Mouse (Mus musculus) forebrain, embryonic 13.5 days (tissue): Measurements from ENCODE around the gene 4930524B15Rik. TPM values are rescaled to one million over a fixed set of nuclear protein-coding genes. Genes with fewer than 3 reads are reported as not detected.
"Not testable (repeated sequence)": the region's sequence is repeated elsewhere in the genome, so short reads cannot be mapped to it uniquely, and the experiment has no call there.

Experiments used
- ATAC-seq: fragments of 200-750 bp; cut with Nextera tagmentation; 2 replicates; pipeline ENCODE4 v1.8.0; 2017
- H3K27ac ChIP-seq: fragments of 300-500 bp; sonication (generic); 2 replicates; pipeline ENCODE4 v1.5.1; 2015; ENCODE audit warnings: inconsistent platforms, mild to moderate bottlenecking, moderate library complexity
- H3K27me3 ChIP-seq: fragments of 300-500 bp; sonication (generic); 2 replicates; pipeline ENCODE4 v1.6.1; 2015; ENCODE audit warnings: mild to moderate bottlenecking, inconsistent platforms
- H3K36me3 ChIP-seq: fragments of 300-500 bp; sonication (generic); 2 replicates; pipeline ENCODE4 v1.6.1; 2015; ENCODE audit warnings: mild to moderate bottlenecking, inconsistent platforms; ENCODE audit not compliant: poor library complexity, severe bottlenecking
- H3K4me1 ChIP-seq: fragments of 300-500 bp; sonication (generic); 2 replicates; pipeline ENCODE4 v1.6.1; 2015; ENCODE audit warnings: inconsistent platforms
- H3K4me2 ChIP-seq: fragments of 300-500 bp; sonication (generic); 2 replicates; pipeline ENCODE4 v1.6.1; 2015; ENCODE audit warnings: inconsistent platforms, mild to moderate bottlenecking, moderate library complexity
- H3K4me3 ChIP-seq: fragments of 300-500 bp; sonication (generic); 2 replicates; pipeline ENCODE4 v1.5.1; 2015; ENCODE audit warnings: mild to moderate bottlenecking, inconsistent platforms
- H3K9ac ChIP-seq: fragments of 300-500 bp; sonication (generic); 2 replicates; pipeline ENCODE4 v1.6.1; 2015; ENCODE audit warnings: mild to moderate bottlenecking, inconsistent platforms
- H3K9me3 ChIP-seq: fragments of 300-500 bp; sonication (generic); replicated peaks from 2 replicates; pipeline ENCODE4 v1.6.1; 2016; ENCODE audit warnings: inconsistent platforms
- WGBS: fragments of 180-500 bp; shearing (Covaris S2); methylation state at CpG from one replicate; pipeline ENCODE4 v1.1.7; 2015; 5-methylcytosine and 5-hydroxymethylcytosine counted together
- polyA plus RNA-seq: library from polyadenylated mRNA; unstranded; fragments of >200 nt; fragmentation: Nextera tagmentation; extraction: Ambion mirVana; gene quantifications from 2 replicates; pipeline ENCODE4 v1.2.1, GENCODE M21; 2015

Gene 4930524B15Rik
- polyA plus RNA-seq, 1 experiment from 2014 or later: 0.10 TPM

GRCm38 (mm10) chr11:32000281-32000680, 34.9 kb downstream of the 4930524B15Rik start, which contains the start of gene Nsg2:
TSS of gene Nsg2 (plus strand) at chr11:32000463.
- no peaks in the 10 kb centered on the region for H3K9me3 ChIP-seq
- peaks cover 24% of the 10 kb centered on the region for H3K36me3 ChIP-seq
- peak within 1 kb of the TSS; percentile 96 for H3K27ac ChIP-seq
- H3K4me3 ChIP-seq: peak within 1 kb of the TSS; percentile 60
- H3K4me1 ChIP-seq: peaks cover 32% of the 10 kb centered on the region
- H3K27me3 ChIP-seq: no peaks in the 10 kb centered on the region
- under 1% methylated on average over 16 of the region's 16 CpGs for WGBS
- H3K9ac ChIP-seq: peak within 1 kb of the TSS; percentile 89
- peak within 1 kb of the TSS; percentile 72 for H3K4me2 ChIP-seq
- peak; percentile 91 for ATAC-seq

GRCm38 (mm10) chr11:32001181-32001910, 36.0 kb downstream of the 4930524B15Rik start:
- H3K9ac ChIP-seq: peak overlapping the region; percentile 89
- peaks cover 35% of the 10 kb centered on the region for H3K36me3 ChIP-seq
- peak overlapping the region; percentile 92 for H3K27ac ChIP-seq
- H3K9me3 ChIP-seq: peaks cover 6% of the 10 kb centered on the region; the same call in 1 of the 2 replicates
- H3K4me2 ChIP-seq: peak overlapping the region; percentile 72
- 4% methylated on average over 11 of the region's 11 CpGs for WGBS
- H3K4me1 ChIP-seq: peaks cover 32% of the 10 kb centered on the region
- H3K4me3 ChIP-seq: peak overlapping the region; percentile 60
- ATAC-seq: no peak
- H3K27me3 ChIP-seq: no peaks in the 10 kb centered on the region

- Histone ChIP-seq H3K27ac (peak overlapping the region; percentile 92), H3K4me2 (peak overlapping the region; percentile 72), H3K27me3 (no peaks in the 10 kb centered on the region), H3K9me3 (peaks cover 19% of the 10 kb centered on the region), H3K36me3 (peaks cover 48% of the 10 kb centered on the region), H3K4me3 (peak overlapping the region; percentile 60), H3K4me1 (peaks cover 32% of the 10 kb centered on the region), H3K9ac (peak overlapping the region; percentile 89)
- under 1% methylated on average over 5 of the region's 5 CpGs for WGBS
- peak; percentile 71 for ATAC-seq
Measured at GRCm38 (mm10) chr11:32002670-32003072, 37.3 kb downstream of the 4930524B15Rik start.

GRCm38 (mm10) chr11:32008049-32008448, 42.7 kb downstream of the 4930524B15Rik start:
- H3K4me1 ChIP-seq: peaks cover 66% of the 10 kb centered on the region
- H3K4me2 ChIP-seq, H3K27ac ChIP-seq: not testable (repeated sequence)

GRCm38 (mm10) chr11:32008852-32009251, 43.5 kb downstream of the 4930524B15Rik start:
- Histone ChIP-seq H3K4me1 (peaks cover 61% of the 10 kb centered on the region), H3K27ac (peak overlapping the region; percentile 61), H3K4me3 (no peak overlapping the region), H3K9me3 (peaks cover 19% of the 10 kb centered on the region), H3K36me3 (peaks cover 56% of the 10 kb centered on the region), H3K27me3 (no peaks in the 10 kb centered on the region), H3K9ac (peak overlapping the region; percentile 45; the same call in 1 of the 2 replicates), H3K4me2 (peak overlapping the region; percentile 48)
- ATAC-seq: no peak
- 63% methylated on average over 3 of the region's 3 CpGs for WGBS

More at GRCm38 (mm10) chr11:32008049-32008448, 42.7 kb downstream of the 4930524B15Rik start:
- not testable (repeated sequence) for H3K4me3 ChIP-seq, ATAC-seq, H3K27me3 ChIP-seq, H3K9ac ChIP-seq
- 92% methylated on average over 3 of the region's 3 CpGs for WGBS
- Histone ChIP-seq H3K9me3 (peaks cover 19% of the 10 kb centered on the region), H3K36me3 (peaks cover 56% of the 10 kb centered on the region)

GRCm38 (mm10) chr11:32009961-32010662, 44.7 kb downstream of the 4930524B15Rik start:
- no peaks in the 10 kb centered on the region for H3K27me3 ChIP-seq
- 0 out of 2 replicates have a peak overlapping the region, but pooled peaks have one; percentile 7 for H3K4me3 ChIP-seq
- peak overlapping the region; percentile 90 for H3K27ac ChIP-seq
- H3K9me3 ChIP-seq: peaks cover 19% of the 10 kb centered on the region
- H3K36me3 ChIP-seq: peaks cover 53% of the 10 kb centered on the region
- WGBS: 4% methylated on average over 13 of the region's 13 CpGs
- peak overlapping the region; percentile 40; the same call in 1 of the 2 replicates for H3K9ac ChIP-seq
- peaks cover 60% of the 10 kb centered on the region for H3K4me1 ChIP-seq
- peak; percentile 85 for ATAC-seq
- H3K4me2 ChIP-seq: peak overlapping the region; percentile 48

- H3K9ac ChIP-seq: peak overlapping the region; percentile 40; the same call in 1 of the 2 replicates
- peak overlapping the region; percentile 90 for H3K27ac ChIP-seq
- ATAC-seq: no peak; the same call in 1 of the 2 replicates
- H3K36me3 ChIP-seq: peaks cover 48% of the 10 kb centered on the region
- H3K9me3 ChIP-seq: peaks cover 19% of the 10 kb centered on the region
- no peak overlapping the region for H3K4me3 ChIP-seq
- 31% methylated on average over 5 of the region's 5 CpGs for WGBS
- H3K4me2 ChIP-seq: peak overlapping the region; percentile 48
- peaks cover 65% of the 10 kb centered on the region for H3K4me1 ChIP-seq
- no peaks in the 10 kb centered on the region for H3K27me3 ChIP-seq
Measured at GRCm38 (mm10) chr11:32010663-32010970, 45.2 kb downstream of the 4930524B15Rik start.

- ATAC-seq: no peak
- Histone ChIP-seq H3K9me3 (peaks cover 5% of the 10 kb centered on the region), H3K27ac (peak overlapping the region; percentile 42), H3K4me1 (peaks cover 79% of the 10 kb centered on the region), H3K9ac (peak overlapping the region; percentile 4; the same call in 1 of the 2 replicates), H3K4me2 (no peak overlapping the region; the same call in 1 of the 2 replicates), H3K36me3 (peaks cover 40% of the 10 kb centered on the region), H3K4me3 (no peak overlapping the region), H3K27me3 (no peaks in the 10 kb centered on the region)
- WGBS: 77% methylated on average over 9 of the region's 9 CpGs
Measured at GRCm38 (mm10) chr11:32011867-32012603, 46.6 kb downstream of the 4930524B15Rik start.

GRCm38 (mm10) chr11:32013014-32013427, 47.6 kb downstream of the 4930524B15Rik start:
- Histone ChIP-seq H3K9ac (no peak overlapping the region), H3K27ac (no peak overlapping the region)

GRCm38 (mm10) chr11:32013561-32013960, 48.2 kb downstream of the 4930524B15Rik start:
- Histone ChIP-seq H3K4me2 (no peak overlapping the region), H3K27ac (no peak overlapping the region), H3K36me3 (peaks cover 41% of the 10 kb centered on the region), H3K9ac (no peak overlapping the region), H3K4me3 (no peak overlapping the region), H3K4me1 (peaks cover 88% of the 10 kb centered on the region), H3K9me3 (no peaks in the 10 kb centered on the region), H3K27me3 (no peaks in the 10 kb centered on the region)
- ATAC-seq: no peak
- WGBS: 90% methylated on average over 1 of the region's 1 CpGs

More at GRCm38 (mm10) chr11:32013014-32013427, 47.6 kb downstream of the 4930524B15Rik start:
- Histone ChIP-seq H3K4me2 (no peak overlapping the region), H3K27me3 (no peaks in the 10 kb centered on the region), H3K4me3 (no peak overlapping the region), H3K4me1 (peaks cover 88% of the 10 kb centered on the region), H3K9me3 (no peaks in the 10 kb centered on the region), H3K36me3 (peaks cover 37% of the 10 kb centered on the region)
- no peak for ATAC-seq
- WGBS: 97% methylated on average over 4 of the region's 4 CpGs

GRCm38 (mm10) chr11:32018201-32018600, 52.8 kb downstream of the 4930524B15Rik start:
- ATAC-seq: no peak
- Histone ChIP-seq H3K36me3 (peaks cover 69% of the 10 kb centered on the region), H3K4me2 (peak overlapping the region; percentile 25; the same call in 1 of the 2 replicates), H3K4me3 (no peak overlapping the region), H3K9me3 (no peaks in the 10 kb centered on the region), H3K9ac (peak overlapping the region; percentile 56), H3K27me3 (no peaks in the 10 kb centered on the region), H3K27ac (peak overlapping the region; percentile 96), H3K4me1 (peaks cover 83% of the 10 kb centered on the region)
- WGBS: 31% methylated on average over 4 of the region's 4 CpGs
